ENCODE assay signal across 18 mouse cellular contexts in genomic region chr19:45655870-45656269, GRCm38 (mm10). TPM values are rescaled to one million over a fixed set of nuclear protein-coding genes. Genes with fewer than 3 reads are reported as not detected.
DNase-seq lines count a peak whose midpoint lies in the region; ATAC-seq and TF ChIP-seq lines count a peak whose summit lies in the region.
"Had no signal": no experiment of that assay in that cellular context is flagged by ENCODE, and none has a peak within 500 bp of the region (broad histone marks: within the 10 kb centered on the region; RNA-seq: fewer than 3 reads in every experiment).

No protein-coding gene starts in this region.

- peak overlapping the region; percentile 80; the same call in 1 of the 2 replicates for H3K27ac ChIP-seq in liver, embryonic 15.5 days (replicated peaks)
- H3K27ac ChIP-seq in liver, postnatal 0 days (ENCODE audit: low read depth): no peak overlapping the region
- no peak overlapping the region for H3K27ac ChIP-seq in hindbrain, embryonic 16.5 days (ENCODE audit: low read depth, low read length)
- H3K27ac ChIP-seq in neural tube, embryonic 14.5 days (ENCODE audit: low read depth, low read length): peak overlapping the region; percentile 7; the same call in 1 of the 2 replicates
- no peak overlapping the region for H3K27ac ChIP-seq in left cerebral cortex, adult 2 months
- H3K27ac ChIP-seq: forebrain, embryonic 10.5 days; layer of hippocampus, adult 2 months; stomach, embryonic 15.5 days had no signal

- TF ChIP-seq EP300 in liver, postnatal 0 days (IDR thresholded peaks at IDR 0.05; ENCODE audit: low read depth): no peak

- H3K4me1 ChIP-seq in liver, embryonic 15.5 days (replicated peaks): peaks cover 74% of the 10 kb centered on the region
- peaks cover 20% of the 10 kb centered on the region for H3K4me1 ChIP-seq in liver, postnatal 0 days (ENCODE audit: insufficient read depth)
- peaks cover 24% of the 10 kb centered on the region for H3K4me1 ChIP-seq in hindbrain, embryonic 16.5 days (ENCODE audit: control insufficient read depth, insufficient read depth, low read depth, low read length)
- H3K4me1 ChIP-seq in neural tube, embryonic 14.5 days (ENCODE audit: control insufficient read depth, insufficient read depth, low read length): peaks cover 20% of the 10 kb centered on the region

- no peak for TF ChIP-seq CTCF in liver, postnatal 0 days (IDR thresholded peaks at IDR 0.05; ENCODE audit: low read depth)
- TF ChIP-seq CTCF in left cerebral cortex, adult 2 months (IDR thresholded peaks at IDR 0.05): no peak

- intact Hi-C loops in heart, postnatal 10 days (cut with DNase I): loop anchor here (5.0 kb wide), 1 partner anchor 79 kb away; no protein-coding TSS in a partner anchor
- intact Hi-C loops in left cerebral cortex, adult 2 months (cut with DNase I): loop anchor here (5.0 kb wide), 1 partner anchor 91 kb away; the partner anchor contains the start of gene Npm3

- H3K36me3 ChIP-seq in liver, embryonic 15.5 days (replicated peaks): no peaks in the 10 kb centered on the region
- no peaks in the 10 kb centered on the region for H3K36me3 ChIP-seq in liver, postnatal 0 days (replicated peaks; ENCODE audit: insufficient read depth, low read length)
- H3K36me3 ChIP-seq in hindbrain, embryonic 16.5 days (ENCODE audit: control insufficient read depth, insufficient read depth, low read length): no peaks in the 10 kb centered on the region
- H3K36me3 ChIP-seq in neural tube, embryonic 14.5 days (ENCODE audit: control insufficient read depth, insufficient read depth, low read length): no peaks in the 10 kb centered on the region
- H3K36me3 ChIP-seq: forebrain, embryonic 10.5 days; kidney, embryonic 15.5 days; stomach, embryonic 15.5 days had no signal

- no peak overlapping the region for H3K4me2 ChIP-seq in liver, embryonic 15.5 days
- no peak overlapping the region for H3K4me2 ChIP-seq in liver, postnatal 0 days (ENCODE audit: low read depth, low read length)
- peak overlapping the region; percentile 28; the same call in 1 of the 2 replicates for H3K4me2 ChIP-seq in hindbrain, embryonic 16.5 days (ENCODE audit: low read length)
- H3K4me2 ChIP-seq in neural tube, embryonic 14.5 days (ENCODE audit: low read depth, low read length): 0 out of 2 replicates have a peak overlapping the region, but pooled peaks have one; percentile 9
- H3K4me2 ChIP-seq: kidney, embryonic 15.5 days; stomach, embryonic 15.5 days had no signal

- H3K9me3 ChIP-seq in liver, embryonic 15.5 days (replicated peaks): no peaks in the 10 kb centered on the region
- H3K9me3 ChIP-seq in liver, postnatal 0 days (ENCODE audit: low read length): no peaks in the 10 kb centered on the region
- H3K9me3 ChIP-seq in hindbrain, embryonic 16.5 days (ENCODE audit: control insufficient read depth, low read length): no peaks in the 10 kb centered on the region
- no peaks in the 10 kb centered on the region for H3K9me3 ChIP-seq in neural tube, embryonic 14.5 days (ENCODE audit: control insufficient read depth, low read length)
- H3K9me3 ChIP-seq: forebrain, embryonic 10.5 days; kidney, embryonic 15.5 days; stomach, embryonic 15.5 days had no signal

- no peak overlapping the region for H3K9ac ChIP-seq in liver, embryonic 15.5 days
- H3K9ac ChIP-seq in liver, postnatal 0 days (replicated peaks): no peak overlapping the region
- no peak overlapping the region for H3K9ac ChIP-seq in hindbrain, embryonic 16.5 days (ENCODE audit: low read depth, low read length)
- H3K9ac ChIP-seq in neural tube, embryonic 14.5 days (replicated peaks; ENCODE audit: low read depth, low read length): no peak overlapping the region
- H3K9ac ChIP-seq: kidney, embryonic 15.5 days; stomach, embryonic 15.5 days had no signal

- ATAC-seq in liver, embryonic 15.5 days (ENCODE audit: insufficient read depth): no peak
- ATAC-seq in liver, postnatal 0 days: no peak
- no peak for ATAC-seq in hindbrain, embryonic 16.5 days
- no peak for ATAC-seq in neural tube, embryonic 14.5 days (ENCODE audit: low read depth)

- no peaks in the 10 kb centered on the region for H3K27me3 ChIP-seq in liver, embryonic 15.5 days
- H3K27me3 ChIP-seq in liver, postnatal 0 days (ENCODE audit: insufficient read depth, low read length): no peaks in the 10 kb centered on the region
- H3K27me3 ChIP-seq in hindbrain, embryonic 16.5 days (replicated peaks; ENCODE audit: control insufficient read depth, insufficient read depth, low read length): no peaks in the 10 kb centered on the region
- H3K27me3 ChIP-seq in neural tube, embryonic 14.5 days (ENCODE audit: control insufficient read depth, insufficient read depth, low read length): no peaks in the 10 kb centered on the region
- H3K27me3 ChIP-seq: CH12.LX; kidney, embryonic 15.5 days; stomach, embryonic 15.5 days had no signal

- DNase-seq in heart, adult 11 months: peak; percentile 36
- DNase-seq in heart, postnatal 10 days: no peak
- no peak for DNase-seq in liver, postnatal 0 days
- DNase-seq in lung, postnatal 4 days: no peak
- DNase-seq in left cerebral cortex, adult 2 months (ENCODE audit: extremely low spot score in 1 of 2, low spot score in 2 of 2): no peak
- DNase-seq: adrenal gland, adult 2 months; cerebellum, adult 2 months; gastrocnemius, postnatal 36 days; lung, postnatal 10 days; thymus, postnatal 14 days had no signal

- 77% methylated on average over 8 of the region's 8 CpGs for WGBS in liver, embryonic 15.5 days (ENCODE audit: insufficient replicate concordance)
- WGBS in liver, postnatal 0 days (ENCODE audit: insufficient replicate concordance): 81% methylated on average over 8 of the region's 8 CpGs
- WGBS in hindbrain, embryonic 16.5 days: 48% methylated on average over 8 of the region's 8 CpGs
- WGBS in neural tube, embryonic 14.5 days: 44% methylated on average over 8 of the region's 8 CpGs

- H3K4me3 ChIP-seq in liver, embryonic 15.5 days (replicated peaks): no peak overlapping the region
- H3K4me3 ChIP-seq in liver, postnatal 0 days (ENCODE audit: low read depth, low read length): no peak overlapping the region
- no peak overlapping the region for H3K4me3 ChIP-seq in hindbrain, embryonic 16.5 days (ENCODE audit: low read length)
- no peak overlapping the region for H3K4me3 ChIP-seq in neural tube, embryonic 14.5 days (ENCODE audit: low read depth, low read length)
- H3K4me3 ChIP-seq in left cerebral cortex, adult 2 months: no peak overlapping the region
- H3K4me3 ChIP-seq: forebrain, embryonic 10.5 days; kidney, embryonic 15.5 days; layer of hippocampus, adult 2 months; stomach, embryonic 15.5 days had no signal

RNA-seq across cellular contexts. Expression of gene Fbxw4, which starts 4.2 kb away (rescaled TPM):
- 10 to 100 TPM; 21.0 to 21.7 TPM for total RNA-seq in heart, postnatal 10 days (2021)
- polyA plus RNA-seq in liver, embryonic 15.5 days (2015; fragmentation: Nextera tagmentation; extraction: Ambion mirVana): 2.4 and 3.5 TPM in 2 replicates
- 2.2 and 3.0 TPM in 2 replicates for polyA plus RNA-seq in liver, postnatal 0 days (2015; fragmentation: Nextera tagmentation; extraction: Ambion mirVana)
- polyA plus RNA-seq in hindbrain, embryonic 16.5 days (2015; fragmentation: Nextera tagmentation; extraction: Ambion mirVana): 5.3 and 6.7 TPM in 2 replicates
- 6.8 and 8.4 TPM in 2 replicates for polyA plus RNA-seq in neural tube, embryonic 14.5 days (2014; fragmentation: Nextera tagmentation; extraction: Ambion mirVana)
- 10 to 100 TPM; 41.2 to 41.7 TPM for total RNA-seq in left cerebral cortex, adult 2 months (2021)

Comparison
In these comparisons a context has a peak if more than half of its experiments do, and no peak if none do; other contexts are left out.
1. H3K27ac ChIP-seq: peak in liver, embryonic 15.5 days (single experiment) and neural tube, embryonic 14.5 days (single experiment); none in liver, postnatal 0 days (single experiment), hindbrain, embryonic 16.5 days (single experiment) and left cerebral cortex, adult 2 months (single experiment).
2. H3K4me2 ChIP-seq: peak in hindbrain, embryonic 16.5 days (single experiment) and neural tube, embryonic 14.5 days (single experiment); none in liver, embryonic 15.5 days (single experiment) and liver, postnatal 0 days (single experiment).